Mouse (Mus musculus) heart, postnatal 0 days (tissue): ENCODE results near the gene Cgas.

ENCODE experiments used
- CTCF ChIP-seq: IDR thresholded peaks from 2 replicates; pipeline ENCODE4 v1.5.1; 2016; ENCODE audit warnings: antibody characterized with exemption, control low read depth, low read depth
- EP300 ChIP-seq: IDR thresholded peaks from 2 replicates; pipeline ENCODE4 v1.6.1; 2016; ENCODE audit warnings: antibody characterized with exemption, low read depth

DNA sequence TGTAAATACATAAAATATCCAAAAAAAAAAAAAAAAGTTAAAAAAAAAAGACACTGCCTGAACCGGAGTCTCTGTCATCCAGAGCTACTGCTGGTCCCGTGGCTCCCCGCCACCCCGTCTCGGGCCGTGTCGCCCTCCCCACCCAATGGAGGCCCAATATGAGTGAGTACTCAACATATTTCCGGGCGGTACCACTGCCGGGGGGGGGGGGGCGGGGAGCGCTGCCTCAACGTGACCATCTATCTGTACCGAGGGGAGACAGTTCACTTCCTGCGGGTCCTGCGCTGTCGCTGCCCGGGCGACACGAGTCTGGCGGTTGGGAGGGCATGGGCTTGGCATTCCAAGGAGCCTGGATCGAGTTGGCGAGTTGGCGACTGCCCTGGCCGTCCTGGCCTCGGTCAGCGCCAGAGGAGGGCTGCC lies 15.7 kb downstream of the Cgas start:
- TF ChIP-seq CTCF (no peak), EP300 (no peak)
